20 mouse cellular contexts compared by ENCODE assay signal in the genomic region with DNA sequence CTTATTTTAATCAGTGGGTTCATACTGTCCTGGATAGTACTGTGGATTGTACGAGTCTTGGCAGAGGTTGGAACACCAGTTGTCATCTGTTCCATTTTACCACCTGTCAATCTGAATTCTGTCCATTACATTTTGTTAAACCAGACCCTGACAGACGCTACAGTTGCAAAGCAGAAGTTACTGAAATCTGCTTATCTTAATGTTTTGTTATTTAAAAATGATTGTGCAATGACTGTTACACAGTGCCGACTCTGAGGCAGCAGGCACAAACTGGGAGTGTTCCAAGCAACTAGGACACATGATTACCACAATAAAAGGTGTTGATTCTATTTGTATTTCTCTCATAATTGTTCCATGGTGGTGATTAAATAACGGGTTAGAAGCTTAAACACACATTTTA.
A peak's percentile ranks its signal among the peaks of the same experiment; 100 is the strongest.
DNase-seq lines count a peak whose midpoint lies in the region; ATAC-seq and TF ChIP-seq lines count a peak whose summit lies in the region.
"Had no signal": no experiment of that assay in that cellular context is flagged by ENCODE, and none has a peak within 500 bp of the region (broad histone marks: within the 10 kb centered on the region; RNA-seq: fewer than 3 reads in every experiment).

No protein-coding gene starts in this region.

- no peak overlapping the region for H3K4me2 ChIP-seq in lung, postnatal 0 days (replicated peaks; ENCODE audit: low read depth, low read length)
- H3K4me2 ChIP-seq: heart, embryonic 13.5 days; hindbrain, embryonic 12.5 days; limb, embryonic 12.5 days; liver, embryonic 12.5 days; lung, embryonic 14.5 days had no signal

- no peak for TF ChIP-seq CTCF in lung, postnatal 0 days (IDR thresholded peaks at IDR 0.05)
- TF ChIP-seq CTCF in lung, adult 2 months (IDR thresholded peaks at IDR 0.05; ENCODE audit: insufficient read depth, low read length), result no peak
- TF ChIP-seq CTCF in brain, embryonic 14.5 days (IDR thresholded peaks at IDR 0.05; ENCODE audit: borderline replicate concordance, extremely low read depth, insufficient read depth, insufficient read length), result no peak
- no peak for TF ChIP-seq CTCF in layer of hippocampus, adult 2 months (conservative IDR thresholded peaks at IDR 0.05)

- no peaks in the 10 kb centered on the region for H3K36me3 ChIP-seq in lung, postnatal 0 days (ENCODE audit: insufficient read depth, low read length)
- H3K36me3 ChIP-seq: heart, embryonic 13.5 days; hindbrain, embryonic 12.5 days; limb, embryonic 12.5 days; liver, embryonic 12.5 days had no signal

- no peaks in the 10 kb centered on the region for H3K9me3 ChIP-seq in lung, postnatal 0 days (ENCODE audit: low read length)
- H3K9me3 ChIP-seq: heart, embryonic 13.5 days; hindbrain, embryonic 12.5 days; limb, embryonic 12.5 days; liver, embryonic 12.5 days had no signal

- no peak overlapping the region for H3K9ac ChIP-seq in lung, postnatal 0 days (replicated peaks; ENCODE audit: low read depth)
- H3K9ac ChIP-seq: heart, embryonic 13.5 days; hindbrain, embryonic 12.5 days; limb, embryonic 12.5 days; liver, embryonic 12.5 days; lung, embryonic 14.5 days had no signal

- no peak for ATAC-seq in lung, postnatal 0 days
- ATAC-seq in megakaryocyte progenitor cell, adult 5-6 weeks (replicated peaks; ENCODE audit: poor library complexity), result peak; percentile 78
- ATAC-seq: intestine, postnatal 0 days had no signal

- no peaks in the 10 kb centered on the region for H3K27me3 ChIP-seq in lung, postnatal 0 days (replicated peaks; ENCODE audit: insufficient read depth, low read length)
- H3K27me3 ChIP-seq: heart, embryonic 13.5 days; hindbrain, embryonic 12.5 days; limb, embryonic 12.5 days; liver, embryonic 12.5 days had no signal

- no peak for TF ChIP-seq POLR2A in lung, adult 2 months (IDR thresholded peaks at IDR 0.05; ENCODE audit: borderline replicate concordance, extremely low read depth, low read depth, low read length)
- no peak for TF ChIP-seq POLR2A in brain, embryonic 14.5 days (IDR thresholded peaks at IDR 0.05; ENCODE audit: borderline replicate concordance, extremely low read depth, insufficient read depth, insufficient read length, poor library complexity, severe bottlenecking)

- H3K4me1 ChIP-seq in lung, postnatal 0 days (ENCODE audit: insufficient read depth, low read depth, low read length), result no peaks in the 10 kb centered on the region
- no peaks in the 10 kb centered on the region for H3K4me1 ChIP-seq in lung, adult 2 months (ENCODE audit: control insufficient read depth, insufficient read depth, low read length)
- H3K4me1 ChIP-seq: heart, embryonic 13.5 days; hindbrain, embryonic 12.5 days; liver, embryonic 12.5 days had no signal

- TF ChIP-seq EP300 in lung, postnatal 0 days (IDR thresholded peaks at IDR 0.05), result no peak

- H3K27ac ChIP-seq in lung, postnatal 0 days (ENCODE audit: low read length), result no peak overlapping the region
- H3K27ac ChIP-seq in layer of hippocampus, adult 2 months, result peak overlapping the region; percentile 69
- H3K27ac ChIP-seq: heart, embryonic 13.5 days; hindbrain, embryonic 12.5 days; limb, embryonic 12.5 days; liver, embryonic 12.5 days; stomach, postnatal 0 days had no signal

- H3K4me3 ChIP-seq in lung, postnatal 0 days (ENCODE audit: low read depth, low read length), result no peak overlapping the region
- no peak overlapping the region for H3K4me3 ChIP-seq in lung, adult 2 months (replicated peaks; ENCODE audit: extremely low read depth, low read depth, low read length)
- H3K4me3 ChIP-seq in layer of hippocampus, adult 2 months, result no peak overlapping the region
- H3K4me3 ChIP-seq: heart, embryonic 13.5 days; hindbrain, embryonic 12.5 days; limb, embryonic 12.5 days; liver, embryonic 12.5 days had no signal

- WGBS in lung, postnatal 0 days, result 46% methylated on average over 4 of the region's 4 CpGs
- 50% methylated on average over 4 of the region's 4 CpGs for WGBS in lung, adult 2 months

- DNase-seq in lung, postnatal 0 days (ENCODE audit: low spot score), result peak; percentile 18
- DNase-seq in lung, adult 2 months, result no peak
- DNase-seq in brain, embryonic 14.5 days (ENCODE audit: low read depth), result peak; percentile 45
- DNase-seq in layer of hippocampus, adult 2 months (ENCODE audit: low spot score in 2 of 2), result peak; percentile 66 to 69
- no peak for DNase-seq in heart, postnatal 14 days
- no peak for DNase-seq in kidney, postnatal 14 days
- DNase-seq in urinary bladder, postnatal 36 days (ENCODE audit: low spot score in 2 of 2), result no peak
- DNase-seq: cerebellum, adult 2 months; cerebellum, postnatal 36 days; gastrocnemius, postnatal 10 days; heart, adult 18-20 months; midbrain, embryonic 14.5 days had no signal

- intact Hi-C loops in heart, postnatal 14 days (cut with DNase I), result no loop called here

Comparison
In these comparisons a context has a peak if more than half of its experiments do, and no peak if none do; other contexts are left out.
1. DNase-seq: peak in lung, postnatal 0 days (single experiment), brain, embryonic 14.5 days (single experiment) and layer of hippocampus, adult 2 months (2 of 2); none in lung, adult 2 months (single experiment), heart, postnatal 14 days (0 of 2), kidney, postnatal 14 days (single experiment) and urinary bladder, postnatal 36 days (0 of 2).